ENCODE assay signal across 8 mouse cellular contexts in genomic region chr11:76446251-76446650, GRCm38 (mm10). TPM values are rescaled to one million over a fixed set of nuclear protein-coding genes. Genes with fewer than 3 reads are reported as not detected.
A peak's percentile ranks its signal among the peaks of the same experiment; 100 is the strongest.
DNase-seq lines count a peak whose midpoint lies in the region; ATAC-seq and TF ChIP-seq lines count a peak whose summit lies in the region.

No protein-coding gene starts in this region.

- no peak overlapping the region for H3K4me2 ChIP-seq in forebrain, embryonic 15.5 days (replicated peaks)
- no peak overlapping the region for H3K4me2 ChIP-seq in limb, embryonic 15.5 days
- H3K4me2 ChIP-seq in stomach, postnatal 0 days (replicated peaks; ENCODE audit: low read depth) = 0 out of 2 replicates have a peak overlapping the region, but pooled peaks have one; percentile 11

- under 1% methylated on average over 10 of the region's 10 CpGs for WGBS in forebrain, embryonic 10.5 days
- 2% methylated on average over 10 of the region's 10 CpGs for WGBS in forebrain, embryonic 15.5 days
- 5% methylated on average over 10 of the region's 10 CpGs for WGBS in limb, embryonic 15.5 days
- 5% methylated on average over 10 of the region's 10 CpGs for WGBS in stomach, postnatal 0 days

- no peak for TF ChIP-seq EP300 in stomach, postnatal 0 days (optimal IDR thresholded peaks at IDR 0.05)

- DNase-seq in forebrain, embryonic 10.5 days (ENCODE audit: extremely low spot score, low spot score) = peak; percentile 73
- DNase-seq in thymus, postnatal 0 days (ENCODE audit: low spot score) = peak; percentile 42
- no peak for DNase-seq in thymus, postnatal 10 days (ENCODE audit: low spot score in 2 of 2)
- DNase-seq in stomach, postnatal 0 days (ENCODE audit: low spot score) = peak; percentile 77
- no peak for DNase-seq in T-cell, adult 2 months (ENCODE audit: low spot score)
- DNase-seq in gastrocnemius, adult 8-10 months (ENCODE audit: low spot score in 2 of 2) = no peak

- no peaks in the 10 kb centered on the region for H3K9me3 ChIP-seq in forebrain, embryonic 10.5 days
- H3K9me3 ChIP-seq in forebrain, embryonic 15.5 days = no peaks in the 10 kb centered on the region
- no peaks in the 10 kb centered on the region for H3K9me3 ChIP-seq in limb, embryonic 15.5 days
- no peaks in the 10 kb centered on the region for H3K9me3 ChIP-seq in stomach, postnatal 0 days (ENCODE audit: control insufficient read depth, low read length)

- H3K4me3 ChIP-seq in forebrain, embryonic 10.5 days = peak overlapping the region; percentile 12; the same call in 1 of the 2 replicates
- H3K4me3 ChIP-seq in forebrain, embryonic 15.5 days = no peak overlapping the region
- no peak overlapping the region for H3K4me3 ChIP-seq in limb, embryonic 15.5 days
- no peak overlapping the region for H3K4me3 ChIP-seq in stomach, postnatal 0 days (ENCODE audit: low read depth, low read length)

- H3K36me3 ChIP-seq in forebrain, embryonic 10.5 days (replicated peaks) = peaks cover 29% of the 10 kb centered on the region
- peaks cover 9% of the 10 kb centered on the region; the same call in 1 of the 2 replicates for H3K36me3 ChIP-seq in forebrain, embryonic 15.5 days
- H3K36me3 ChIP-seq in limb, embryonic 15.5 days = peaks cover 19% of the 10 kb centered on the region; the same call in 1 of the 2 replicates
- H3K36me3 ChIP-seq in stomach, postnatal 0 days (ENCODE audit: control insufficient read depth, insufficient read depth, low read length) = 0 out of 2 replicates have a peak, but pooled peaks cover 4% of the 10 kb centered on the region

- H3K27ac ChIP-seq in forebrain, embryonic 10.5 days = peak overlapping the region; percentile 75
- no peak overlapping the region for H3K27ac ChIP-seq in forebrain, embryonic 15.5 days (replicated peaks)
- H3K27ac ChIP-seq in limb, embryonic 15.5 days = peak overlapping the region; percentile 29; the same call in 1 of the 2 replicates
- no peak overlapping the region for H3K27ac ChIP-seq in stomach, postnatal 0 days (replicated peaks)

- H3K27me3 ChIP-seq in forebrain, embryonic 10.5 days (ENCODE audit: poor library complexity, severe bottlenecking) = peaks cover 54% of the 10 kb centered on the region
- no peaks in the 10 kb centered on the region for H3K27me3 ChIP-seq in forebrain, embryonic 15.5 days
- H3K27me3 ChIP-seq in limb, embryonic 15.5 days = no peaks in the 10 kb centered on the region
- no peaks in the 10 kb centered on the region for H3K27me3 ChIP-seq in stomach, postnatal 0 days (ENCODE audit: control insufficient read depth, insufficient read depth, low read length)

- no peak for ATAC-seq in forebrain, embryonic 15.5 days (replicated peaks)
- no peak for ATAC-seq in limb, embryonic 15.5 days (ENCODE audit: insufficient number of reproducible peaks, low FRiP score, low TSS enrichment, low read depth)
- 0 out of 2 replicates have a peak, but pooled peaks have one; percentile 41 for ATAC-seq in stomach, postnatal 0 days (ENCODE audit: low FRiP score, low TSS enrichment)

- peaks cover 82% of the 10 kb centered on the region for H3K4me1 ChIP-seq in forebrain, embryonic 10.5 days
- peaks cover 51% of the 10 kb centered on the region for H3K4me1 ChIP-seq in forebrain, embryonic 15.5 days
- peaks cover 53% of the 10 kb centered on the region for H3K4me1 ChIP-seq in limb, embryonic 15.5 days
- H3K4me1 ChIP-seq in stomach, postnatal 0 days (replicated peaks; ENCODE audit: control insufficient read depth, insufficient read depth) = no peaks in the 10 kb centered on the region

- TF ChIP-seq CTCF in stomach, postnatal 0 days (IDR thresholded peaks at IDR 0.05; ENCODE audit: low read depth) = no peak

- H3K9ac ChIP-seq in forebrain, embryonic 15.5 days (replicated peaks) = no peak overlapping the region
- H3K9ac ChIP-seq in limb, embryonic 15.5 days = no peak overlapping the region
- no peak overlapping the region for H3K9ac ChIP-seq in stomach, postnatal 0 days (ENCODE audit: low read length)

RNA-seq across cellular contexts. Expression of gene Timm22, which starts 39.5 kb away (rescaled TPM):
- 127 and 128 TPM in 2 replicates for polyA plus RNA-seq in forebrain, embryonic 10.5 days (2016; fragmentation: Nextera tagmentation; extraction: Ambion mirVana)
- 93.3 and 106 TPM in 2 replicates for polyA plus RNA-seq in forebrain, embryonic 15.5 days (2015; fragmentation: Nextera tagmentation; extraction: Ambion mirVana)
- 116 and 117 TPM in 2 replicates for polyA plus RNA-seq in thymus, postnatal 0 days (2015; fragmentation: Nextera tagmentation; extraction: Ambion mirVana)
- 101 and 107 TPM in 2 replicates for polyA plus RNA-seq in limb, embryonic 15.5 days (2015; fragmentation: Nextera tagmentation; extraction: Ambion mirVana)
- polyA plus RNA-seq in stomach, postnatal 0 days (2015; fragmentation: Nextera tagmentation; extraction: Ambion mirVana) = 75.7 and 82.1 TPM in 2 replicates
- 10 to 100 TPM; 31.6 to 45.2 (median 39.6) TPM for total RNA-seq in gastrocnemius, adult 8-10 months (2022)

RNA-seq across cellular contexts. Expression of gene Nxn, which starts 47.3 kb away (rescaled TPM):
- 55.4 and 62.3 TPM in 2 replicates for polyA plus RNA-seq in forebrain, embryonic 10.5 days (2016; fragmentation: Nextera tagmentation; extraction: Ambion mirVana)
- 15.4 and 19.9 TPM in 2 replicates for polyA plus RNA-seq in forebrain, embryonic 15.5 days (2015; fragmentation: Nextera tagmentation; extraction: Ambion mirVana)
- polyA plus RNA-seq in thymus, postnatal 0 days (2015; fragmentation: Nextera tagmentation; extraction: Ambion mirVana) = 32.2 and 33.8 TPM in 2 replicates
- 48.1 and 60.8 TPM in 2 replicates for polyA plus RNA-seq in limb, embryonic 15.5 days (2015; fragmentation: Nextera tagmentation; extraction: Ambion mirVana)
- 22.4 and 24.0 TPM in 2 replicates for polyA plus RNA-seq in stomach, postnatal 0 days (2015; fragmentation: Nextera tagmentation; extraction: Ambion mirVana)
- total RNA-seq in gastrocnemius, adult 8-10 months (2022) = 10 to 100 TPM; 41.5 to 47.7 (median 43.3) TPM

Comparison
In these comparisons a context has a peak if more than half of its experiments do, and no peak if none do; other contexts are left out.
1. DNase-seq: peak in forebrain, embryonic 10.5 days (single experiment), thymus, postnatal 0 days (single experiment) and stomach, postnatal 0 days (single experiment); none in thymus, postnatal 10 days (0 of 2), T-cell, adult 2 months (single experiment) and gastrocnemius, adult 8-10 months (0 of 2).
2. H3K27ac ChIP-seq: peak in forebrain, embryonic 10.5 days (single experiment) and limb, embryonic 15.5 days (single experiment); none in forebrain, embryonic 15.5 days (single experiment) and stomach, postnatal 0 days (single experiment).